Mouse (Mus musculus) CD4-positive helper T cell, adult 2 months (primary cell): ENCODE data around the gene Gm47996.

ENCODE experiments used
- DNase-seq: peaks from one replicate; pipeline ENCODE4 v3.0.0-alpha.2; 2012; ENCODE audit warnings: low read depth, missing footprints, low spot score

Gene Gm47996

DNA sequence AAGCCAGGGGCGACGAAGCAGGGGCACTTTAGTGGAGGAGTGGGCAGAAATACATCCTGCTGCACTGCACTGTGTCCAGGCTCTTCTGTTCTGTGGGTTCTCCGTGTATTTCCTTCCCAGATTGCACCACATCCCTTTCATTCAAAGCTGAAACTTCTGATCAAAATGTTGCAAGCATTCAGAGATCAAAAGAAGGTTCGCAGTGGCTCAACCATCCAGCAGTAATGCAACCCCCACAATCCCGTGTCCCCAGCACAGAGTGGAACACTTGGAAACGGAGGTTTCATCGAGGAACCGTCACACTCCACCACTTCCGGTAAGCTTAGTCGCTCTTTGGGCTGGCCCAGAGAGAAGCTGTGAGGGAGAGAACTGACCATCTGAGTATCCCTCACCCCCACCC, 35.2 kb downstream of the Gm47996 start:
- DNase-seq = no peak

- DNase-seq = no peak
Observed at GRCm38 (mm10) chr1:151245846-151246245, 35.9 kb downstream of the Gm47996 start.

DNA sequence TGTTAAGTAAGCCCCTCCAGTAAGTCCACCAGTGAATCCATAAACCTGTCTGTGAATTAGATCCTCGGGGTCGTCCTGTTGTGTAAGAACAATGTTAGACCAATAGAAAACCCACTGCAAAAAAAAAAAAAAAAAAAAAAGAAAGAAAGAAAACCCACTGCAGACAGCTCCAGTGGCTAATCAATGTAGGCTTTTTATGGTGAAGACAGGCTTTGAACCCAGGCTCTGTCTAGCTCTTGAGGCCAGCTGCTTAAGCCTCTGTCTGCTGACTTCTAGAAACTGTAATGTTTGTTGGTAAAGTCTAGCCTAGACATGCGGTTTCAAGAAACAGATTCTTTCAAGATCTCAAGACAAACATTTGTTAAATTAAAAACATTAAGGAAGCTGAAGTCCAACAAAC, 40.2 kb downstream of the Gm47996 start:
- no peak for DNase-seq

GRCm38 (mm10) chr1:151250529-151251193, 40.7 kb downstream of the Gm47996 start:
- DNase-seq = peak; percentile 26

DNA sequence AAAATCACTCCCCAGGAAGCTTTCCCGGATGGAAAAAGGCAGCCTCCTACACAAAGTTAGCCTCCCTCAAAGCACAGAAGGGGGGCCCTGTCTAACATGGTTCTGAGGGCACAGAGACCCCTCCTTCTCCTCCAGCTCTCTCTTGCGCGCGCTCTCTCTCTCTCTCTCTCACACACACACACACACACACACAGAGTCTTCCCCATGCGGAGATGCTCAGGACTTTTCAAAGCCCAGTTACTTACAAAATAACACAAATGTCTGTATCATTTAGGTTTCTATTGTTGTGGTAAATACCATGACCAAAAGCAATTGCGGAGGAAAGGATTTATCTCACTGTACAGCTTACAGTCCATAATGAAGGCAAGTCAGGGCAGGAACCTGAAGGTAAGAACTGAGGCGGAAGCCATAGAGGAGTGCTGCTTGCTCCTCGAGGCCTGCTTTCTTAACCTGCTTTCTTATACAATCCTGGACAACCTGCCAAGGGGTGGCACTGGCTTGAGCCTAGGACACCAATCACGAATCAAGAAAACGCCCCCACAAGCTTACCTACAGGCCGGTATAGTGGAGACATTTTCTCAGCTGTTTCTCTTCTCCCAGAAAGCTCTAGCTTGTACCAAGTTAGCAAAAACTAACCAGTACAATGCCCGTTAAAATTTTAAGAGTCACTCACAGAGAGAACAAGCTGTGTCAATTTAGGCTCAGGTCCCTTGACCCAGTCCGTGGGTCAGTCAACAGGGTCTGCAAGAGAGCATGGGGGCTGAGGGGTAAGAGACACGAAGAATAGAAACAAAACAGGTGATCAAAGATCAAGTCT, 41.5 kb downstream of the Gm47996 start:
- DNase-seq = no peak

GRCm38 (mm10) chr1:151255422-151255821, 45.5 kb downstream of the Gm47996 start:
- DNase-seq = no peak

DNA sequence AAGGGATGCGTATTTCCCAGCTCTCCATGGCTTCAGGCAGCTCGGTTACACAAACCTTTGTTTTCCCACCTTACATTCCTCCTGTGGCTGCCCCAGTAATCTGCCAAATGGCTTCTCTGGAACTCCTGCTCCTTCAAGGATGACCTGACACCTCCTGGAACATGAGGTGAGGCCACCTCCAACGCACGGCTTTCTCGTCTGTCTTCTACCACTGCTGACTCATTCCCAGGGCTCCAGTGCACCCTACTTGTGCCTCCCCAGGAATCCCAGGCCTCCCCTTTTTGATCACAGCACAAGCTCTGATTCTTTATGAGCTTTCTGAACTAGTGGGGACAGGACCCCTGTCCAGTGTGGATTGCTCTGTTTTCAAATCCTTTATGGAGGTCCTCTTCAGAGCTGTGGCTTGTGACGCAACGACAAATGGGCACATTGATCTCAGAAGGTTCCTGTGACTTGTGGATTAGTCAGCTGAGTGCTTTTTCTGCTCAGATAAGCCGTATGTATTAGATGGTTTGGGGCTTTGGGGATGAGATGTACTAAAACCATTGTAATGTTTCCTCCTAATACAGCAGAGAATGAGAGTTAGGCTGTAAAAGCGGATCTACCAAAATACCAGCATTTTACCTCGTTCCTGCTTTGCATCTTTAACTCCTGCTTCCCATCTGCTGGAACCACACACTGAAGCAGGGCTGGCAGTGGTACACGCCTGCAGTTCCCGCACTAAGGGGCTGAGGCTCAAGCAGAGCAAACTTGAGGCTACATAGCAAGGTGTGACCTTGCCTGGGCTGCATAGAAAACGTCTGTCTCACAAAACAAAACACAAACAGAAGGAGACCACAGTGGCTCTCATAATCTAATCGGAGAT, 48.4 kb downstream of the Gm47996 start:
- DNase-seq = no peak

DNA sequence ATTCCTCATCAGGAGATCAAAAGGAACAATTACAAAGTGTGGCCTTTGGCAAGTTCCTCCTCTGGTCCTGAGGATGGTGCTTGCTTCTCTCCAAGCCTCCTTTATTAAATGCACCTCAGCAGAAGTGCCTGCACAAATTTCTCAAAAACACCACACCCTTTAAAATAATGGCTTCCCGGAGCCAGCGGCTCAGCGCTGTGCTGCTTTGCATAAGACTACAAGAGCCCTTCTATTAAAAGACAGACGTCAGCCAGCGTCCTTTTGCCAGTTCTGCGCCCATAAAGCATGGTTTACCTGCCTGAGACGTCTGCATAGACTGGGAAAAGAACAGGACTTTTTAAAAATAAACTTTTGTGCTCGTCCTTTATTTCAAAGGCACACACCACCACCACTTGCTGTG, 49.1 kb downstream of the Gm47996 start:
- DNase-seq = no peak
